Comparison of ENCODE assay signal across 9 mouse cellular contexts in genomic region chr17:33552964-33553363, GRCm38 (mm10). TPM values are rescaled to one million over a fixed set of nuclear protein-coding genes. Genes with fewer than 3 reads are reported as not detected.
A peak's percentile ranks its signal among the peaks of the same experiment; 100 is the strongest.
DNase-seq lines count a peak whose midpoint lies in the region; ATAC-seq and TF ChIP-seq lines count a peak whose summit lies in the region.
"Had no signal": no experiment of that assay in that cellular context is flagged by ENCODE, and none has a peak within 500 bp of the region (broad histone marks: within the 10 kb centered on the region; RNA-seq: fewer than 3 reads in every experiment).

No protein-coding gene starts in this region.

- ATAC-seq in midbrain, embryonic 14.5 days (ENCODE audit: low FRiP score, low TSS enrichment) = no peak; the same call in 1 of the 2 replicates

- WGBS in midbrain, embryonic 14.5 days = 48% methylated on average over 4 of the region's 4 CpGs

- H3K27ac ChIP-seq in left cerebral cortex, adult 2 months = no peak overlapping the region
- H3K27ac ChIP-seq in midbrain, embryonic 14.5 days (replicated peaks; ENCODE audit: low read depth, low read length) = no peak overlapping the region

- H3K36me3 ChIP-seq in midbrain, embryonic 14.5 days (ENCODE audit: control insufficient read depth, insufficient read depth, low read length) = peaks cover 23% of the 10 kb centered on the region

- no peak overlapping the region for H3K4me3 ChIP-seq in left cerebral cortex, adult 2 months
- H3K4me3 ChIP-seq in midbrain, embryonic 14.5 days (replicated peaks; ENCODE audit: low read depth, low read length) = no peak overlapping the region

- peak; percentile 31 for DNase-seq in adrenal gland, postnatal 10 days
- no peak for DNase-seq in adrenal gland, adult 2 months
- DNase-seq in left cerebral cortex, adult 2 months (ENCODE audit: extremely low spot score in 1 of 2, low spot score in 2 of 2) = no peak
- no peak for DNase-seq in left cerebral cortex, adult 11 months (ENCODE audit: low spot score)
- peak; percentile 70 for DNase-seq in embryo, embryonic 10 days (ENCODE audit: low spot score)
- DNase-seq in kidney, postnatal 25 days = peak; percentile 39 to 48
- peak; percentile 58 for DNase-seq in midbrain, embryonic 14.5 days
- DNase-seq in right cerebral cortex, postnatal 14 days = no peak

- TF ChIP-seq CTCF in left cerebral cortex, adult 2 months (IDR thresholded peaks at IDR 0.05) = peak; percentile 52

- no peak overlapping the region for H3K9ac ChIP-seq in midbrain, embryonic 14.5 days (replicated peaks; ENCODE audit: low read length)

- no peaks in the 10 kb centered on the region for H3K27me3 ChIP-seq in midbrain, embryonic 14.5 days (ENCODE audit: control insufficient read depth, insufficient read depth, low read length)

- H3K4me1 ChIP-seq in midbrain, embryonic 14.5 days (ENCODE audit: control insufficient read depth, insufficient read depth, low read length) = no peaks in the 10 kb centered on the region

- H3K9me3 ChIP-seq in midbrain, embryonic 14.5 days (ENCODE audit: control insufficient read depth, low read length) = no peaks in the 10 kb centered on the region

- no peak overlapping the region for H3K4me2 ChIP-seq in midbrain, embryonic 14.5 days (ENCODE audit: low read length)

- intact Hi-C loops in left cerebral cortex, adult 2 months (cut with DNase I) = no loop called here

RNA-seq across cellular contexts. Expression of gene Myo1f, which starts 2.5 kb away (rescaled TPM):
- total RNA-seq in adrenal gland, postnatal 10 days (2021) = 1 to 10 TPM; 4.2 to 4.6 TPM
- 1 to 10 TPM; 1.9 to 3.4 TPM for total RNA-seq in adrenal gland, adult 2 months (2021)
- polyA plus RNA-seq in adrenal gland, adult 2 months (2012; rRNA removed) = 2.5 and 2.7 TPM in 2 replicates
- total RNA-seq in left cerebral cortex, adult 2 months (2021) = 1 to 10 TPM; 2.2 to 2.3 TPM
- polyA plus RNA-seq in midbrain, embryonic 14.5 days (2014; fragmentation: Nextera tagmentation; extraction: Ambion mirVana) = 0.72 and 1.8 TPM in 2 replicates
- polyA plus RNA-seq: C2C12 had no signal

RNA-seq across cellular contexts. Expression of gene Adamts10, which starts 29.0 kb away (rescaled TPM):
- total RNA-seq in adrenal gland, postnatal 10 days (2021) = 10 to 100 TPM; 37.1 to 56.8 TPM
- 10 to 100 TPM; 21.2 to 22.4 TPM for total RNA-seq in adrenal gland, adult 2 months (2021)
- 52.5 and 58.1 TPM in 2 replicates for polyA plus RNA-seq in adrenal gland, adult 2 months (2012; rRNA removed)
- total RNA-seq in left cerebral cortex, adult 2 months (2021) = 10 to 100 TPM; 27.3 to 32.9 TPM
- 39.3 and 41.7 TPM in 2 replicates for polyA plus RNA-seq in midbrain, embryonic 14.5 days (2014; fragmentation: Nextera tagmentation; extraction: Ambion mirVana)

Comparison
In these comparisons a context has a peak if more than half of its experiments do, and no peak if none do; other contexts are left out.
1. DNase-seq: peak in adrenal gland, postnatal 10 days (single experiment), embryo, embryonic 10 days (single experiment), kidney, postnatal 25 days (2 of 2) and midbrain, embryonic 14.5 days (single experiment); none in adrenal gland, adult 2 months (single experiment), left cerebral cortex, adult 2 months (0 of 2), left cerebral cortex, adult 11 months (single experiment) and right cerebral cortex, postnatal 14 days (single experiment).